Mouse (Mus musculus): ENCODE measurements at regions not wholly inside any gene's neighbourhood (a gene's known extent, or its start where the extent isn't known, plus 50 kb on each side); places are given as distances from the start of the nearest gene placed in this dataset.

DNA sequence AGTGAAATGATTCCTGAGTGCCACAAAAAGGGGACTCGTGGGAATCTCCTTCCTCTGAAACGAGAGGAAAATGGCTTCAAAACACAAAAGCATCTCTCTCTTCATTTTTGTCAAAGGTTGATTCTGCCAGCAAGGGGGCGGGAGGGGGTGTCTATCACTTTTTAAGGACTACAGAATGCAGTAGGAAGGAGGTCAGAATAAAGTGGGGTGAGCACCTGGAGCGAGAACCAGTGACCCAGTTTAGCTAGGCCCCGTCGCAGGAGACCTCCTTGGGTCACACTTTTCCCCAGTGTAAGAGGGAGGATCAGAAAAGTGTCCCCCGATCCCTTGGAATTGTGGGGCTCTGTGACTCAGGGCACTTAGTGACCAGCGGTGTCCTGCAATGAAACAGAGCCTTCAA is 133.1 kb downstream of the Tgfb2 start:
- no peak for DNase-seq (ENCODE audit: low spot score in 2 of 2)

DNA sequence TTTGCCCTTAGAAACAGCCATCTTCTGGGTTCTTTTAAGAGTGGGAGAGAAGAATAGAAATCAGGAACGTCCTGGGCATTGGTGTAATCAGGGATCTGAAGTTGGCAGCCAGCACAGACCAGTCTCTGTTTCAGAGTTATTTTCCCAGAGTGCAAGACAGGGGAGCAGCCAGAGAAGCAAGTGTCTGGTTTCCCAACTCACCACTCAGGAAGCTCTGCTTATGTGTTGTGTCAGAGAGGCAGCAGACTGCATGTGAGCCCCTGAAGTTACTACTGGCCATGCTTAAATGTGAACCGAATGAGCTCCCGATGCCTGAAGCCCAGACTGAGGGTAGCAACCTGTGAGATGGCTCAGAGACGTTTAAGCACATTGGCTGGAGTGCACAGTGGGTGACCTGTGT is 133.7 kb downstream of the Tgfb2 start:
- DNase-seq (ENCODE audit: low spot score in 2 of 2): no peak

DNA sequence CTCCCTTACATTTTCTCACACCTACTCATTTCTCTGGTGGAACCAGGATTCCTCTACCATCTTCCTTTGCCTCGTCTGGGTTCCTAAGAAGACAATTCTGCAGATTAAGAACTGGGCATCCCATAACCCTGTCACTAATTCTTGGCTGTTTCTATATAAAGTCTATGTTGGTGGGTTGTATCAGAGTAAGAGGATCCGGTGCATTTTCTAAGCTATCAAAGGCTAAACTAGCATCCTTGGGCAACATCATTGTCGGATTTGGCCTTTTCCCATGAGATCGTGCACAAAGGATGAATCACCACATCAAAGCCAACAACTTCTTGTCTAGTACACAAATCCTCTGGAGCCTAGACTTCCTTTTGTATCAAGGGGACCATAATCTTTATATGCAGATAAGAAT is 137.3 kb downstream of the Tgfb2 start:
- no peak for DNase-seq (ENCODE audit: low spot score in 2 of 2)

DNA sequence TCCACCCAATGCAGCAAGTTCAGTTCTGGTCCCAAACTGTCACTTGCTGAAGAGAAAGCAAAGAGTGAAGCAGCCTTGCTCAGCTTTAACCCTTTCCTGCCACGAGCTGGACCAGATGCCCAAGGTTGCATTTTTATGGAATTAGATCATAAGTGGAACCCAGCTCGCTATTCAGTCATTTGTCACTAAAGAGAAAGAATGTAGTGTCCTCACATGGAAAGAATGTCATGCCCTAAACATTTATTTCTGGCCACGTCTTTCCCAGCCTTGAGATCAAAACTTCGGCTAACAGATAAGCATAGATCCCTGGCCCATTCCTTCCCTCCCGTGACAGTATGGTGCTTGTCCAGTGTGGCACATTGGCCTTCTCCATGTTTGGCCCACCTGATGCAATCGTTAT is 137.7 kb downstream of the Tgfb2 start:
- DNase-seq (ENCODE audit: low spot score in 2 of 2): no peak

DNA sequence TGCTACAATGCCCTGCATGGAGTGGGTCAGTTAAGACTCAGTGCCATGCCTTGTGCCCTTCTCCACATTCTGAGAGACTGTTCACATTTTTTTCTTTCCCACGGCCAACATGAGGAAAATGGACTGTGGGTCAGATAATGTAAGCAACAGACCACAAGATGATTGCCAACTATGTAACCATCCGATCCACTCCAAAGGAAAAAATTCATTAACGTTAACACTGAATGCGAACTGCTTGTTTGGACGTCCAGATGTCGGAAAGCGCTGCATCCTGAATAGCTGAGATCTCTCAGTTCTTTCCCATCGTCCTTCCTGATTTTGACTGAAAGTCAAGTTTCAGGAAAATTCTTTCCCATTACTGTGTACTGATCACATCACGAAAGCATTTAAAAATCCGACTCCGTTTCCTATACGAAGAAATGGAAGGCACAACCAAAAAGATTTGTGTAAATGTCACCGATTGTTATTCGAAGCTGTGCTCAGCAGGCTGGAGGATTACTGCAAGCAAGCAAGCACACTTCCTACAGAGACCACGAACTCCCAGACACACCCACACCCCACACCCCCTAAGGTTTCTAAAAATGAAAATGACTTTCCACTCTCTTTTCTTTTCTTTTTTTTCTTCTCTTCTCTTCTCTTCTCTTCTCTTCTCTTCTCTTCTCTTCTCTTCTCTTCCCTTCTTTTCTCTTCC is 138.5 kb downstream of the Tgfb2 start:
- no peak for DNase-seq (ENCODE audit: low spot score in 2 of 2)

DNA sequence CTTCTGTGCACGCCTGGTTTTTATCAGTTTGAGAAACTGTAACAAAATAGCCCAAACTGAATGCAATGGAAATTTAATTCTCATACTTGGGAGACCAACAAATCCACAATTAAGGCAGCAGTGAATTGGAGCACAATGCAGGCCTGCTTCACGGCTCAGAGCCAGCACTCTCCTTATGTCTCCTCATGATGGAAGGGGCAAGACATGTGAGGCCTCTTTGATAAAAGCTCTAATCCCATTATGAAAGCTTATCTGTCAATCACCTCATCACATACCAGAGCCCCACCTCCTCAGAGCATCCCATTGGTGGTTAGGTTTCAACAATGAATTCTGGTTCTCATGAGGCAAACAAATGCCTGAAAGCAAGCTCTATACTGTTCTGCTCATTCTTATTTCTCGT is 143.8 kb downstream of the Tgfb2 start:
- DNase-seq (ENCODE audit: low spot score in 2 of 2): no peak

DNA sequence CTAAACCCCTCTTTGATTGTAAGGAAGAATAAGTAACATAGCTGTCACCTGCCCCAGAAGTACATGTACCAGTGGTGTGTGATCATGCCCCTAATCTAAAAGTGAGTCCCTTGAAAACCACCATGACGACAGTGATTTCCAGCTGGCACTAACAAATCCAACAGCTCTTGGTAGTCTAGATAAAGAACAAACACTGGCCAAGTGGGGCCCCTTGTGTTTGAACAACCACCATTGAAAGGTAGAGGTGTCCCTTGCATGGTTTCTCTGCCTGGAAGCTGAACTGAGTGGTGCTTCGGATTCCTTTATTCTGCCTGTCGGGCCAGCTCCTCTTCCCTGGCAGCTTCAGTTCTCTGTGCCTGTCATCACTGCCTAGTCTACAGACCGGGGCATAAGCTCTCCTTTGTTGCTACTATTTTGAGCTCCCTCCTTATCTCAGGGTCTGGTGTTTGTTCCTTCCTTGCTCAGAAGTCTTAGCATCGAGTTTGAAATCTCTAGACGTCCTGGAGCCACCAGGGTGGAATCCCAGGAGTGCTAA is 150.3 kb downstream of the Tgfb2 start:
- DNase-seq (ENCODE audit: low spot score in 2 of 2): no peak

DNA sequence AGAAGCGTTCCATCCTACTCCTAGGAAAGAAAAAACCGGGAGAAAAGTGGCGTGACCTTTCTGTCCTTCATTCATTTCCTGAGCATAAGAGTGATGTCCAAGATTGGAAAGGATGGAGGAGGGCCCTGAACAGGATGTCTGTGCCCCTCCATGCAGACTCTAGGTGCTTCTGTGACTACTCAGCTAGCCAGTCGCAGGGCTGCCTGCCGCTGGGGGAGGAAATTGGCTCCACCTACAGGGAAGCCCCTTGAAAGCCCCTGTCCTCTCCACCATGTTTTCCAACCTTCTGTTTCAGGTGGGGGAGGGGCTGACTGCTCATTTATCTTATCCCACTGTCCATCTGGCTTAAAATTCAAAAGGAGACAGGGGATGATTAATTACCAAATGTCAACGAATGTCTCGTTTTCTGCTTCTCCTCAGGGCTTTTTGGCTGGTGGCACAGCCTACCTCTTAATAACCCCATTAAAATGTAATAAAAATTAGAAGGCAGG is 151.2 kb downstream of the Tgfb2 start:
- DNase-seq (ENCODE audit: low spot score in 2 of 2): no peak

DNA sequence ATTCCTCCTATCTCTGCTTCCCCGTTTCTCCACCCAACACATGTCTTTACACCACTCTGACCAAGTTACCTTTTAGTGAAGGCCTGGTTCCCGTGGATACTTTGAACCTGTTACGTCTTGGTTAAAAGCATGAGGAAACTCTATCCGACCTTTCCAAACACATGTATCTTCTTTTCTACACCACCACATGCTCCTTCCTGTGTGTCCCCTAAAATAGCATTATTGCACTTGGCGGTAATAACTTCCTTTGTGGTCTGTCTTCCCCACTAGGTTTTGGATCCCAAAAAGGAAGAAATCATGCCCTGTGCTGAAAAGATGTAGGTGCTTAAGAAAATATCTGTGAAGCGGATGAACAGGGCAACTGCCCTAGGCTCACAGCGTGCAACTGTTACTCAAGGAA is 153.1 kb downstream of the Tgfb2 start:
- DNase-seq (ENCODE audit: low spot score in 2 of 2): no peak

DNA sequence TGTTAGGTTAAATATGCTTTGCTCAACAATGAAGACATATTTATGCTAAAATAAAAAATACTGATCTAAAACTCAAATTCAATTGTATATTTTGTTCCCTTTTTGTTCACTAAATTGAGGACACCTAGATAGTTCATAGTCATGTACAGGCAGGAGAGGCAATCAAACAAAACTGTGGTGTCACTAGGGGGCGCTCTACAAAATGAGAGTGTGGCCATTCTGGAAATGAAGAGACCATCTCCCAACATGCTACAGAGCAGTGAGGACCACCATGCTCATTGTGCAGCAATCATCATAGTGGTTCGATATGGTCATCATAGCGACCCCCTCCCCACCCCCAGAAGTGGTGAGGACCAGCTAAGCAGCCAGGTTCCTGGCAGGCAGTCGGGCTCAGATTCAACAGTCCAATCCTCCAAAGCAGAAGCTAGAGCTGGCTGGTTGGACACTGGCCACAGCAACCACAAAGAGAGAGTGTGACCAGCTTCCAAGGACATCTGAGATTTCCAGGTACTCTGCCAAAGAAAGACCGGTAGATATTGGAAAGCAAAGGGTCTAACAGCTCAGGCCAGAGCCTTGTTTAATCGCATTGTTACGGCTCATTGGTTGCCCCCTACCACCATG is 155.4 kb downstream of the Tgfb2 start:
- peak in 1 of 2 experiments; percentile 8 for DNase-seq (ENCODE audit: low spot score in 2 of 2)

DNA sequence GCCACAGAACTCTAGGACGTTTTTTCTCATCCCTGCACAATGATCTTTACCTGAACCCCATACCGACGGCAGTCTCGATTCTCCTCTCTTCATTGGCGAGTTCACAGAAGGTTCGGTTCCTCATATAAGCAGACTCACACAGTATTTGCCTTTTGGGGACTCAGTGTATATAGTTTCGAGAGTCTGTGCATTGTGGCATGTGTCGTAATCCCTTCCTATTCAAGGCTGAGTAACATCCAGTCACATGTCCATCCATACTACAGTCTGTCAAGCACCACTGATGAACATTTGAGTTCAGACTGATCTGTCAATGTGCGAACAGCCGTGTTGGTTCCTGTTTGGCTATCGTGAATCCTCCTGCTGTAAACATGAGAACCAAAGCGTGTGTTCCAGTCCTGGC is 156.6 kb downstream of the Tgfb2 start:
- no peak for DNase-seq (ENCODE audit: low spot score in 2 of 2)

DNA sequence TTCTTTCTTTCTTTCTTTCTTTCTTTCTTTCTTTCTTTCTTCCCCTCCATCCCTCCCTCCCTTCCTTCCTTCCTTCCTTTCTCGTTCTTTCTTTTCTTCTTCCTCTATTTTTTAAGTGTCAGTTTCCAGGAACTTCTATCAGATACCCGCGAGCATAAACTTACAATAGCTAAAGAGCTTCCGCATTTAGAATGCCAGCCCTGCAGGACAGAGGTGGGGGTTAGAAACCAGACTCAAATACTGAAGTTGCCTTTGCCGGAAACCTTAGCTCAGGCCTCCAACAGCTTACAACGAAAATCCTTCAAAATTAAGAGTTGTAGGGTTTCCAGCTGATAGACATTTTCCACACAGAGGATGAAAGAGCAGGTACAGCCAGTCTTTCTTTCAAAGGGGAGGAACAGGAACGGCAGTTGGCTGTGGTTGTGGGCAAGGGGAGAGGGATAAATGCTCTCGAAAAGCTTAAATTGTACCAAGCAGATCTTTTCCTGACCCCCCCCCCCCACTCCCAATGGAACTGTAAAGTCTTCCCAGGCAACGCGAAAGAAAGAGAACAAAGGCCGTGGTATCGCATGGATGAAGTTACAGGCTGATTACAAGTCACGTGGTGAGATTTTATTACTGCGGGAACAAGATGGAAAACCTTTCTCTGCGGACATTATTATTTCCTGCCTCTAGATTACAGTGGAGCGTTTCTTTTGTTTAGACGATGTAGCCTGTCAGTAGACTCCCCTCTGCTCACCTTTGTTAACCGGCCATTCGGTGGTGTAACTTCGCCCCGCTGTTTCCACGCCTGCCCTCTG is 159.2 kb downstream of the Tgfb2 start:
- no peak for DNase-seq (ENCODE audit: low spot score in 2 of 2)

DNA sequence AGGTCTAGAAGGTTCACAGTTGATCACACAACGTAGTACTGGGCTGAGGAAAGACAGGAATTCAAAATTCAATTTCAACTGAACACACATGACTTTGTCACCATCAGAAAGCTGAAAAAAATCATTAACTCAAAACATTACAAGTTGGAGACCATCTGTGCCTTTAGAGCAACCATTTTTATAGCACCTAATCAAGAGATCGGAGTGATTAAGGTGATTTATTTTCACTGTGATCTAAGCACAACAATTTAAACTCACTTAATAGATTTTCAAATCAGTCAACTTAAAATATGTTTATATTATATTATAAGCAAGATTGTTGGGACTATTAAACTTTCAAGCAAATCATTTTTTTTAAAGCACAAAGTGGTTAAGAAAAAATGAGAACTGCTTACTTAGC is 165.7 kb downstream of the Tgfb2 start:
- DNase-seq (ENCODE audit: low spot score in 2 of 2): no peak

DNA sequence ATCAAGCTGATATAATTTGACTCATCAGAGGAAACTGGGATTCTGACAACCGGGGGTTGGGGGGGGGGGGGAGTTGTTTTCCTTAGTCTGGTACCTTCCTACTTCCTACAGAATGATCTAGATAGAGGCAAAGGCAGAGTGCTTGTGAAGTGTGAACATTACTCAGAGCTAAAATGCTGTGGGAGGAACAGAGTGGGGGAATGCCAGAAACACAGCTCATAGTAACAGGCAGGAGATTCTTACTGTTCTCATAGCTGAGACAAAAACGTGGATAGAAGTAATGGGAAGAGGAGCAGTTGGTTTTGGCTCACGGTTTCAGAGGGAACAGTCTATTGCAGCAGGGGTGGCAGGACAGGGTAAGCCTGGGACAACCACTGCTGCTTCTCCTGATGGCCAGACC is 167.6 kb downstream of the Tgfb2 start:
- peak; percentile 13 to 58 for DNase-seq (ENCODE audit: low spot score in 2 of 2)

DNA sequence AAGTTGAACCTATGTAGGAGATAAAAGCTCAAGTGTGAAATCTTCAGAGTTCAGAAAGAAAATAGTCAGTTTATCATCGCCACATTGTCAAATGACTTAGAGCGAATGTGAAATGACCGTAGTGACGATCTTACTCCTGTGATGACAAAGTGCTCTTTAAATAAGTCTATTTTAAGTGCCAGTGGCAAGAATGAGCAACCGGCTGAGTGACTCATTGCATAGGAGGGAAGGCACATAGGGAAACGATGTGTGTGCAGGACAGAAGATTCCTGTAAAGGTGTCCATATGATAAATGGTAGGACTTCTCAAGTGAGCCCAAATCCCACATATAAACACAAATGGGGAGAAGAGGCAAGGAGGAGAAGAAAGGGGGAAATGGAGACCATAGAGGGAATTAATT is 189.8 kb downstream of the Tgfb2 start:
- DNase-seq (ENCODE audit: low spot score in 2 of 2): peak in 1 of 2 experiments; percentile 6

DNA sequence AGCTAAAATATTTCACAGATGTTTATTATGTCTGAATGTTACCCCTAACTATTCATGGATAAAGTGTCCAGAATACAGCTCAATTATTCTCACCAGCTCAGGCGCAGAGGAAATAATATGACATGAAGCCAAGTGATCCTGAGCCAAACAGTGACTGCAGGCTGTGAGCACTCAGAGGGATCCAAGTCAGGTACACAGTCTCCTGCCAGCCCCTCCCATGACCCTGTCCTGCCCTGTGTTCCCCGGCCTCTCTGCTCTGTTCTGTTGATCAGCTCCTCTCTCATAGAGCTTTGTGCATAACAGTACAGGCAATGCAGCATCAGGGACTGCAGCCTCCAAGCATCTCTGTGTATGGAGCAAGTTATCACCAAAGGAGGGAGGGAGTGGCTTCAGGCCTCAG is 190.7 kb downstream of the Tgfb2 start:
- DNase-seq (ENCODE audit: low spot score in 2 of 2): no peak

DNA sequence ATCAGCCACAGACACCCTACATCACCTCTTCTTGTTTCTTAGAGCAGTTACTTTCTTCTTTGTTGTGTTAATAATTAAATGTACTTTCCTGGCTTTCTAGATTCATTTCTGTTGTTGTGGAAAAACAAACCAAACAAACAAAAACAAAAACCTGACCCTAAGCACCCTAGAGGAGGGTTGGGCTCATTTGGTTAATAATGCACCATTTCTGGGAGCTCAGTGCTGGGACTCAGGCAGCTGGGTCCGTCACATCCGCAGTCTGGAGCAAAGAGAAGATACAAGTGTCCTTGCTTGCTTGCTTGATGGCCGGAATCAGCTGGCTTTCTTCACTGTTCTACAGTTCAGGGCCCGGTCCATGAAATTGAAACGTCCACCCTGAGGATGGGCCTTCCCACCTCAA is 191.9 kb downstream of the Tgfb2 start:
- DNase-seq (ENCODE audit: low spot score in 2 of 2): no peak

DNA sequence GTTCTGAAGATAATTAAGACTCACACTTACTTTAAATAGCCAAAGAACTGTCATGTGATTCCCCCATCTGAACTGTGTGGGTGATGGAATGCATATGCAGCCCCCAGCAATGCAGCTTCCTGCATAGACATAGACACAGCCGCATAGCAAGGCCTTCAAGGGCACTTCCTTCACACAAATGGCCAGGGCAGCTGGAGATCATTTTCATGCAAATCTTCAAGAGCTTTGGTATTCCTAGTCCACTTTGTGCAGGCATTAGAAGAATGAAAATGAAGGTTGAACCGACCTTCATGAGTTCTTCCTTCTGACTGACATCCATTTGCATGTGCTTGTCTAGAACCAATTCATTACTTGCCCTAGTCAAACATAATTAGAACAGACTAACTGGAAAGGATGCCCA is 195.3 kb downstream of the Tgfb2 start:
- no peak for DNase-seq (ENCODE audit: low spot score in 2 of 2)

DNA sequence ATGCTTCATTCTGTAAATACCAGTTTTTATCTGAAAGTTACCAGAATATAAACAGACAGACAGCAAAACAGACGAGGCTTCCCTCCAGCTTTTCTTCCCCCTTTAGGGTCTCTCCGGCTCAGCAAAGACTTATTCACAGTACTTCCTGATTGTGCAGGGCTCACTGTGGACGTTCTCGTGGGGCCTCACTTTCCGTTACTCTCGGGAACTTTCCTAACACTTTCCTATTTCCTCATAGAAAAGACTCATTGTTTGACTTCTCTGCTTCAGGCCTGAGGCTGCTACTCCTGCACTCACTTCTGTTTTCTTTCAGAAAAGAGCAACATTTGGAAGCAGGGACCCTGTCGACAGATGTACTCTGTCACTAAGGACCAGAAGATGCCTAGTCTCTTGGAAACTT is 197.4 kb downstream of the Tgfb2 start:
- no peak for DNase-seq (ENCODE audit: low spot score in 2 of 2)

DNA sequence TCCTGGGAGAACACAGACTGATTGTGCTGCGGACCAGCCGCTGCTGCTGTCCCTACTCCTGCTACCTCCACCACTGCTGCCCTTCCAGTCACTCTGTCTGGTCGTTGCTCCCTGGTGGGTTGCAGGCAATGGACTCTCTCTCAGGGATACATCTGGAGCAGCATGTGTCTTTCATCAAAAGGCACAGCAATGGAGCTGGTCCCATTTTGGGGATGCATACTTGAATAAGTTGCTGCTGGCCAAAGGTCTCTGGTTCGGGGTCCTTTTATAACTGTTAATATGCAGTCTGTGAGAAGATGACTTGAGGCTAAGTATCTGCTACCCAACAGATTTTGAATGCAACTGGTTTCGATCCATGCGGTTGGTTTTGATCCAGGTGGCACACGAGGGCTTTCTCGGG is 197.8 kb downstream of the Tgfb2 start:
- no peak for DNase-seq (ENCODE audit: low spot score in 2 of 2)

DNA sequence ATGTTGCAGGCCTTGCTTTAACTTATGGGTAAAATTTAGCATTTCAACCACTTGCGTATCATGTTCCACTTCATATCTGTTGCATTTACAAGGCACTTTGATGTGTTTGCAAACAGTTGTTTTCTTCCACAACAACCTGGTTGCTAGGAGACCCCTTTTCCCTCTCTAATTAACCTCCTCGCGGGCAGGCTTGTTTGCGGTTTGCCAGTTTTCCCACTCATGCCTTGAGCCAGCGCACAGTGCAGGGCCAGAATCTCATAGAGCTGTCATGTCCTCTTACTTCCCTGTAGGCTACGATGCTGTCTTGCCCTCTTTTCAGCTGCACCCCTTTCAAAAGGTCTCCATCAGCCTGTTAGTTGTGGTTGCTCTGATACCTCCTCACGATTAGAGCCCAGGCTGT is 199.3 kb downstream of the Tgfb2 start:
- DNase-seq (ENCODE audit: low spot score in 2 of 2): no peak

DNA sequence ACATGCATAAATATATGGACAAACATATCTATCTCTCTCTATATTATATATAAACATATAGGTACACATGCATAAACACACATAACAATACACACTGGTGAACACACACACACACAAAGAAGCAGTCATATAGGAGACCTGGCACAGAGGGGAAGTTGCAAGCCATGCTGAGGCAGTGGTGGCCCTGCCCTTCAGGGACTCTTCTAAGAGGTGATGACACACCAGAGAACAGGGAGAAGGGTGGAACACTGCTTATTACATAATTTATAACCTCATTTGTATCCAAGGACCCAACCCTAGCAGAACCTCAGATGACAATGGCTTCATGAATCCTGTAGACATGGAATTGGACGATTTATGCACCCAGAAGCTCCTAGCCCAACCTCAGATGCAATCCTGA is 199.9 kb downstream of the Tgfb2 start:
- DNase-seq (ENCODE audit: low spot score in 2 of 2): no peak
